Mouse (Mus musculus) lung, embryonic 14.5 days (tissue): ENCODE measurements at regions not wholly inside any gene's neighbourhood (a gene's known extent, or its start where the extent isn't known, plus 50 kb on each side); places are given as distances from the start of the nearest gene placed in this dataset.

Experiments used
- ATAC-seq: fragments of 200-750 bp; cut with Nextera tagmentation; 2 replicates; pipeline ENCODE4 v1.8.0; 2017; ENCODE audit warnings: mild to moderate bottlenecking, moderate TSS enrichment, moderate library complexity; ENCODE audit not compliant: insufficient read depth
- DNase-seq: peaks from one replicate; pipeline ENCODE4 v3.0.0-alpha.2; 2015
- H3K27ac ChIP-seq: fragments of 300-500 bp; sonication (generic); 2 replicates; pipeline ENCODE4 v1.5.1; 2014; ENCODE audit warnings: low read depth, mild to moderate bottlenecking, moderate library complexity
- H3K27me3 ChIP-seq: fragments of 300-500 bp; sonication (generic); 2 replicates; pipeline ENCODE4 v1.6.1; 2014; ENCODE audit warnings: low read length, control low read depth; ENCODE audit not compliant: insufficient read depth
- H3K36me3 ChIP-seq: fragments of 300-500 bp; sonication (generic); 2 replicates; pipeline ENCODE4 v1.6.1; 2014; ENCODE audit warnings: control low read depth; ENCODE audit not compliant: insufficient read depth
- H3K4me1 ChIP-seq: fragments of 300-500 bp; sonication (generic); 2 replicates; pipeline ENCODE4 v1.6.1; 2014; ENCODE audit warnings: antibody characterized with exemption, control low read depth; ENCODE audit not compliant: insufficient read depth
- H3K4me2 ChIP-seq: fragments of 300-500 bp; sonication (generic); 2 replicates; pipeline ENCODE4 v1.6.1; 2014; ENCODE audit warnings: mild to moderate bottlenecking
- H3K4me3 ChIP-seq: fragments of 300-500 bp; sonication (generic); 2 replicates; pipeline ENCODE4 v1.5.1; 2014; ENCODE audit warnings: low read depth, low read length
- H3K9ac ChIP-seq: fragments of 300-500 bp; sonication (generic); 2 replicates; pipeline ENCODE4 v1.6.1; 2014
- H3K9me3 ChIP-seq: fragments of 300-500 bp; sonication (generic); 2 replicates; pipeline ENCODE4 v1.6.1; 2016; ENCODE audit warnings: low read depth, low read length, control low read depth
- CTCF ChIP-seq: IDR thresholded peaks from 2 replicates; pipeline ENCODE4 v1.5.1; 2016; ENCODE audit warnings: antibody characterized with exemption, low read depth
- WGBS: fragments of 180-500 bp; shearing (Covaris S2); extraction: QIAGEN DNeasy Blood & Tissue Kit; methylation state at CpG from one replicate; pipeline ENCODE4 v1.1.7; 2014; 5-methylcytosine and 5-hydroxymethylcytosine counted together

DNA sequence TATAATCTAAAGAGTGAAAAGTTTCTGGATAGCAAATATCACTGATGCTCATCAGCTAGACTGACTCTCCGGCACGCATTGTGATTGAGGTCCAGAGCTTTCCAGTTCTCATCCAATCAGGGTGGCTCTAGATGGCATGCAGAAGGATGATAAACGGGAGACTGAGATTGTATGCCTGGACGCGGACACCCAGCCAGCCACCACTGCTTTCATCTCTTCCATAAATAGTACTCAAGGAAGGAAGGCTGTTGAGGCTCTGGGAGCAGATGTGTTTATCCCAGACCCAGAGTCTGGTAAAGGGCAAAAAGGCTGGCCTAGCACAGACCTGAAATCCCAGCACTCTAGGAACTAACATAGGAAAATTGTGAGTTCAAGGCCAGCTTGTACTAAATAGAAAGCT lies 330.6 kb downstream of the Gm11361 start:
- DNase-seq, result peak; percentile 51
- WGBS, result 51% methylated on average over 5 of the region's 5 CpGs
- Histone ChIP-seq H3K27ac (no peak overlapping the region), H3K36me3 (no peaks in the 10 kb centered on the region), H3K4me2 (no peak overlapping the region), H3K9ac (no peak overlapping the region), H3K9me3 (no peaks in the 10 kb centered on the region), H3K27me3 (no peaks in the 10 kb centered on the region), H3K4me3 (no peak overlapping the region), H3K4me1 (no peaks in the 10 kb centered on the region)
- ATAC-seq, result peak; percentile 62
- TF ChIP-seq CTCF, result no peak

DNA sequence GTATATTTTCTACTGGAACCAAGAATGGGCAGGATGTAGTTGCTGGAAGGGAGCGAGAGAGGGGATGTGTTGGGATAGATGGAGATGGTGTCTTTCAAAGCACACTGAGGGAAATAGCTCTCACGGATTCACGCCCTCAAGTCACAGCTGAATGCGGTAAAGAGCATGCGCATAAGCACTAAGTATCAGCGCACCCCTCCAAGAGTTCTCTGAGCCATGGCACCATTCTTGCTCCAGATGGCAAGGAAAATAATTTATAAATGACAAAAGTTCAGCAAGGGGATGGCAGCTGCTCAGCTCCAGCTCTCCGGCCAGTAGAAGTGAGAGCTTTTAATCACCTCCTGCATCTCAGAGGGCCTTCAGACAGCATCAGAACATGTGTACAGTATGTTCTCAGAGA lies 329.4 kb downstream of the Gm11361 start:
- 85% methylated on average over 7 of the region's 7 CpGs for WGBS

DNA sequence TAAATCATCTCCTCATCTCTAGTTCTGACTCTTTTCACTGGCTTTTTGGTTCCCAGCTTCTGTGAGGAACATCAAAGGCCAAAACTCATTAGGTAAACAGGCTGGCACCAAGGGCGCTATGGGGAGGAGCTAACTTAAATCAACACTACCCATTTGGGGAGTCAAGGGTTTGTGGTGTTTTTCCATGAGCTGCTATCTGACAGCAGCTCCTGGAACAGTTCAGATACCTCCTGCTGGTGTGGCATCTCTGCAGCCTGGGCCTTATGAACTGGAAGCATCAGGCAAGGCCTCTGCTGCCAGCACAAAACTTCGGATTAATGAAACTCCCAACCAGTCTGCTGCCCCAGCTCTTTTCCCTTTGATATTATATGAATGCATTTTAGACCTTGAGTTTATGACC lies 328.8 kb downstream of the Gm11361 start:
- Histone ChIP-seq H3K4me3 (no peak overlapping the region), H3K27me3 (no peaks in the 10 kb centered on the region), H3K36me3 (no peaks in the 10 kb centered on the region), H3K9me3 (no peaks in the 10 kb centered on the region), H3K4me2 (no peak overlapping the region), H3K27ac (no peak overlapping the region), H3K4me1 (no peaks in the 10 kb centered on the region), H3K9ac (no peak overlapping the region)
- DNase-seq (no peak), ATAC-seq (no peak)
- 50% methylated on average over 2 of the region's 2 CpGs for WGBS
- TF ChIP-seq CTCF, result no peak

More for the DNA sequence above, 329.4 kb downstream of the Gm11361 start:
- Histone ChIP-seq H3K9ac (no peak overlapping the region), H3K9me3 (no peaks in the 10 kb centered on the region), H3K4me1 (no peaks in the 10 kb centered on the region), H3K36me3 (no peaks in the 10 kb centered on the region), H3K27me3 (no peaks in the 10 kb centered on the region), H3K4me2 (no peak overlapping the region), H3K4me3 (no peak overlapping the region), H3K27ac (no peak overlapping the region)
- ATAC-seq (no peak), DNase-seq (no peak)
- TF ChIP-seq CTCF, result no peak

DNA sequence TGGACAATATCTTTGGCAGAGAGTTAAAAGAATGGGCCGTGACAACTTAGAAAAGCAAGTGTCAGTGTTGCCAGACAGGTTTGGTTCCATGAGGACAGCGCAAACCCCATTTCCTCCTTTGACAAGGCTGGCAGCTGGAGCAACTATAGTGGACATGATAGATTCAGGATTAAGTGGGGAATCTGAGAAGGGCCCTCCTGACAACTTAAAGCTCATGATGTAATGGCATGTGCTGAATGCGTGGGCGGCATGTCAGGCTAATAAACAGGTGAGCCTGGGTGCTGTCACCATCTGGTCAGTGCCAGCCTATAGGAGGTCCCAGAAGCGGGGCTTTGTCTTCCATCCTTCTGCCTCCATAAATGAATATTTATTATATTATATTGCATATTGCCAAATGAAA lies 326.3 kb downstream of the Gm11361 start:
- 59% methylated on average over 5 of the region's 5 CpGs for WGBS
- DNase-seq (no peak), ATAC-seq (no peak)
- Histone ChIP-seq H3K4me1 (no peaks in the 10 kb centered on the region), H3K9me3 (no peaks in the 10 kb centered on the region), H3K4me2 (no peak overlapping the region), H3K4me3 (no peak overlapping the region), H3K27ac (no peak overlapping the region), H3K9ac (no peak overlapping the region), H3K36me3 (no peaks in the 10 kb centered on the region), H3K27me3 (no peaks in the 10 kb centered on the region)
- TF ChIP-seq CTCF, result no peak

DNA sequence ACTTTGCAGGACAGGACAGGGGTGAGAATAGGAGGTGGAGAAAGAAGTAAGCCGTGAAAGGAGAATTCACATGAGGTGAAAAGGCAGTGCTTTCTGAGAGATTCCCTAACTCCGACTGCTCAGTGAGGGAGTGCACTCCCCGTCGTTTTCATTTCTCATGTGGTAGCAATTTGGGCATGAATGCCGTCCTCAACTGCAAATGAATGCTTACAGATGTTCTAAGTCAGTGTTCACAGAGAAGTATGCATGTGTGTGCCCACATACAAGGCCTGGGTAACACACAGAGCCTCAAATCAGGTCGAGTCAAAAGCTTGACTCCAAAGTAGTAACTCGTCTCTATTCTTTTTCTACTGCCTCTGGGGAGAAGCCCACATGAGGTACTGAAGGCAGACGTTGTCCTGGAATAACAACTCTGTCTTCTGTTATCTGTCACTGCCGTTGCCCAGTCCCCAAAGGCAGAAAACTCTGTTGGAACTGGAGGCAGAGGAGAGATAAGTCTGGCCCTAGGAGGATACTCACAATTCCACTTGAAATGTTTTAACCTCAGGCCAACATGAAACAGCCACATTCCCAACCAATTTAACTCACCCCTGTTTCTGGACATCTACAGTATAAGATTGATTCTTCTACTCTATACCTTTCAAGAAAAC lies 318.0 kb downstream of the Gm11361 start:
- H3K9ac ChIP-seq, result no peak overlapping the region
- WGBS, result 47% methylated on average over 9 of the region's 9 CpGs
- no peak for TF ChIP-seq CTCF
- H3K4me3 ChIP-seq, result no peak overlapping the region
- H3K36me3 ChIP-seq, result no peaks in the 10 kb centered on the region
- H3K9me3 ChIP-seq, result no peaks in the 10 kb centered on the region
- no peaks in the 10 kb centered on the region for H3K4me1 ChIP-seq
- H3K27me3 ChIP-seq, result no peaks in the 10 kb centered on the region
- no peak overlapping the region for H3K27ac ChIP-seq
- H3K4me2 ChIP-seq, result no peak overlapping the region
- no peak for ATAC-seq
- DNase-seq, result no peak

DNA sequence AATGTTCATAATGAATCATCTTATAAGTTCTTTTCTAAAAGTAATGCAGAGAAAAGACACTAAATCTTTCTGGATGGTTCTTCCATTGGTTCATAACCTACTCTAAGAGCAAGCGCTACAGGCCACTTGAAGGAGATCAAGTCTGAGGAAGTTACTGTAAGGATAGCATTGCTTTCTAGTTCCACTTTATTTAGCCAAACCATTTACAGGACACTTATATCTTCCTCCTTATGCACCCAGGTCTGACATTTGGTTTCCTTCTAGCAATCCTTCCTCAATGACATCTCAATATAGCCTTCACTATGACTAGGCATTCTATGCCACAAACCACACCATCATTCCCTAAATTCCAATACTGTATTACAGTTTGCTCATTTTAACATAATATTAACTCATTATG lies 316.0 kb downstream of the Gm11361 start:
- no peak overlapping the region for H3K27ac ChIP-seq
- TF ChIP-seq CTCF, result no peak
- no peak overlapping the region for H3K4me2 ChIP-seq
- ATAC-seq, result no peak
- H3K9ac ChIP-seq, result no peak overlapping the region
- H3K27me3 ChIP-seq, result no peaks in the 10 kb centered on the region
- H3K4me1 ChIP-seq, result no peaks in the 10 kb centered on the region
- H3K36me3 ChIP-seq, result no peaks in the 10 kb centered on the region
- DNase-seq, result no peak
- WGBS, result 87% methylated on average over 1 of the region's 1 CpGs
- H3K9me3 ChIP-seq, result no peaks in the 10 kb centered on the region
- H3K4me3 ChIP-seq, result no peak overlapping the region

DNA sequence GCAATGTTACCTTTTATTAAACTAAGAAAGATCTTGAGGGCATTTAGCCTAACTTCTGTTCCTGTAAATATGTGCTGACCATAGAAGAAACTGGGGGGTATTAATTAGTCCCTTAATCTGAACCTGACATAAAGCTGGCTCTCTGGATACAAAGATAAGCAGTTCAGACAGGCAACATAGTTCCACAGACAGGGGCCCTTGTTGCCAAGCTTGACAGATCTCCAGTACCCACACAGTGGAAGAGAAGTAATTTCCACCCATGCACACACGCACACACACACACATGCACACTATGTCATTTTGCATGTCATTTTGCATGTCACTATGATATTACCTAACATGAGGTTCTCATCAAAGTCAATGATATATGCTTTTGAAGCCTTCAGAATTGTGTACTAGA lies 315.1 kb downstream of the Gm11361 start:
- Histone ChIP-seq H3K9me3 (no peaks in the 10 kb centered on the region), H3K9ac (no peak overlapping the region), H3K27ac (no peak overlapping the region), H3K36me3 (no peaks in the 10 kb centered on the region), H3K27me3 (no peaks in the 10 kb centered on the region), H3K4me3 (no peak overlapping the region), H3K4me1 (no peaks in the 10 kb centered on the region), H3K4me2 (no peak overlapping the region)
- WGBS, result 80% methylated on average over 1 of the region's 1 CpGs
- no peak for TF ChIP-seq CTCF
- ATAC-seq (no peak), DNase-seq (no peak)

DNA sequence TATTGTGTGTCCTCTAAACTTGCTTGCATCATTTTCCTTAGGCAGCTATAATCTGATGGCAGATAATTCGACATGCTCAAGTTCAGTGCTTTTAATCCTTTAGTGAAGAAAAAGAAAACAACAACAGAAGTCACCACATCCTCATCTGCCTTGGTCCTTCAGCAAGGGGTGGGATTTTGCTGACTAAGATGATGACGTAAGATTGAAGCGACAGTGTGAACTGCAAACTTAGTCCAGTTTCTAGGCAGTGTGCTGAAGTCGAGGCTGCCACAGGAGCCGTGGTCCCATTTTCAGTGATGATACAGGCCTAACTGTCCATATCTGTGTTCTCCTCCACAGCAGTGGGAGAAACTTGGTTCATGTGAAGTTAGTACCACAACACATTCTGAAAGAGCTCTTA lies 314.4 kb downstream of the Gm11361 start:
- DNase-seq, result no peak
- no peaks in the 10 kb centered on the region for H3K36me3 ChIP-seq
- no peak overlapping the region for H3K4me3 ChIP-seq
- no peaks in the 10 kb centered on the region for H3K9me3 ChIP-seq
- 78% methylated on average over 5 of the region's 5 CpGs for WGBS
- ATAC-seq, result no peak
- H3K27me3 ChIP-seq, result no peaks in the 10 kb centered on the region
- H3K4me1 ChIP-seq, result no peaks in the 10 kb centered on the region
- H3K4me2 ChIP-seq, result no peak overlapping the region
- H3K27ac ChIP-seq, result no peak overlapping the region
- TF ChIP-seq CTCF, result no peak
- H3K9ac ChIP-seq, result no peak overlapping the region
